Mouse (Mus musculus): ENCODE results near the gene Large1. TPM values are rescaled to one million over a fixed set of nuclear protein-coding genes. Genes with fewer than 3 reads are reported as not detected.

Large1 gene
- total and polyA plus RNA-seq, 3 experiments: not detected

- no peaks in the 10 kb centered on the region for H3K4me1 ChIP-seq (ENCODE audit: control insufficient read depth in 1 of 2, insufficient read depth in 2 of 2)
- no peaks in the 10 kb centered on the region for H3K79me2 ChIP-seq (replicated peaks; ENCODE audit: control insufficient read depth, extremely low read depth, insufficient read depth, poor library complexity, severe bottlenecking)
- no peak overlapping the region for H3K9ac ChIP-seq (ENCODE audit: insufficient read depth, low read depth)
- TF ChIP-seq JUN (IDR thresholded peaks at IDR 0.05; ENCODE audit: insufficient read depth, low read depth, low read length) (no peak), MAX (IDR thresholded peaks at IDR 0.05; ENCODE audit: low read length) (no peak), BHLHE40 (IDR thresholded peaks at IDR 0.05; ENCODE audit: low read depth, low read length) (no peak), MXI1 (IDR thresholded peaks at IDR 0.05; ENCODE audit: low read depth, low read length) (no peak), ZKSCAN1 (IDR thresholded peaks at IDR 0.05; ENCODE audit: borderline replicate concordance, low read depth, low read length) (no peak), POLR2A (IDR thresholded peaks at IDR 0.05; ENCODE audit: low read depth, low read length) (no peak), POLR2AphosphoS2 (IDR thresholded peaks at IDR 0.05; ENCODE audit: low read depth, low read length) (no peak), SMC3 (IDR thresholded peaks at IDR 0.05; ENCODE audit: low read depth, low read length) (no peak)
- H3K9me3 ChIP-seq (replicated peaks; ENCODE audit: low read length): no peaks in the 10 kb centered on the region
- no peak for DNase-seq (ENCODE audit: extremely low read depth)
- H3K4me2 ChIP-seq (ENCODE audit: insufficient read depth, low read depth, poor library complexity, severe bottlenecking): no peak overlapping the region
- no peak overlapping the region for H3K4me3 ChIP-seq (replicated peaks in 1 of 3; ENCODE audit: low read depth in 2 of 3, low read length in 2 of 3, poor library complexity in 1 of 3)
- H3K27ac ChIP-seq (ENCODE audit: insufficient read depth, low read depth): no peak overlapping the region
- H3K27me3 ChIP-seq (replicated peaks): peaks cover 45% of the 10 kb centered on the region
- in situ Hi-C loops (cut with MboI; ENCODE audit: low pct_ligation_motif_present, low pct_unique_long_range_greater_than_20kb, low sequenced_read_pairs): no loop called here
- dilution Hi-C loops (cut with MboI; ENCODE audit: extremely low pct_ligation_motif_present, extremely low pct_unique_long_range_greater_than_20kb, low sequenced_read_pairs): no loop called here
- H3K36me3 ChIP-seq (replicated peaks in 1 of 2; ENCODE audit: control insufficient read depth in 1 of 2, insufficient read depth in 1 of 2, low read length in 1 of 2): no peaks in the 10 kb centered on the region
Observed at GRCm38 (mm10) chr8:72982832-72983231, 370.5 kb downstream of the Large1 start.

GRCm38 (mm10) chr8:72955074-72955473, 398.3 kb downstream of the Large1 start:
- H3K27ac ChIP-seq (ENCODE audit: insufficient read depth, low read depth): no peak overlapping the region
- H3K4me2 ChIP-seq (ENCODE audit: insufficient read depth, low read depth, poor library complexity, severe bottlenecking): no peak overlapping the region
- in situ Hi-C loops (cut with MboI; ENCODE audit: low pct_ligation_motif_present, low pct_unique_long_range_greater_than_20kb, low sequenced_read_pairs) (no loop called here), dilution Hi-C loops (cut with MboI; ENCODE audit: extremely low pct_ligation_motif_present, extremely low pct_unique_long_range_greater_than_20kb, low sequenced_read_pairs) (no loop called here)
- H3K9ac ChIP-seq (ENCODE audit: insufficient read depth, low read depth): no peak overlapping the region
- H3K9me3 ChIP-seq (replicated peaks; ENCODE audit: low read length): no peaks in the 10 kb centered on the region
- no peaks in the 10 kb centered on the region for H3K4me1 ChIP-seq (ENCODE audit: control insufficient read depth in 1 of 2, insufficient read depth in 2 of 2)
- H3K4me3 ChIP-seq (replicated peaks in 1 of 3; ENCODE audit: low read depth in 2 of 3, low read length in 2 of 3, poor library complexity in 1 of 3): no peak overlapping the region
- H3K79me2 ChIP-seq (replicated peaks; ENCODE audit: control insufficient read depth, extremely low read depth, insufficient read depth, poor library complexity, severe bottlenecking): no peaks in the 10 kb centered on the region
- peaks cover 50% of the 10 kb centered on the region for H3K27me3 ChIP-seq (replicated peaks)
- no peaks in the 10 kb centered on the region for H3K36me3 ChIP-seq (replicated peaks in 1 of 2; ENCODE audit: control insufficient read depth in 1 of 2, insufficient read depth in 1 of 2, low read length in 1 of 2)
- TF ChIP-seq EP300 (IDR thresholded peaks at IDR 0.05; ENCODE audit: low read length) (no peak), MXI1 (IDR thresholded peaks at IDR 0.05; ENCODE audit: low read depth, low read length) (no peak), GABPA (IDR thresholded peaks at IDR 0.05; ENCODE audit: insufficient replicate concordance, low read depth, low read length) (no peak), JUN (IDR thresholded peaks at IDR 0.05; ENCODE audit: insufficient read depth, low read depth, low read length) (no peak), BHLHE40 (IDR thresholded peaks at IDR 0.05; ENCODE audit: low read depth, low read length) (no peak), PAX5 (IDR thresholded peaks at IDR 0.05; ENCODE audit: low read length) (no peak), MAX (IDR thresholded peaks at IDR 0.05; ENCODE audit: low read length) (no peak), ZNF384 (IDR thresholded peaks at IDR 0.05; ENCODE audit: low read depth, low read length) (no peak), ZKSCAN1 (IDR thresholded peaks at IDR 0.05; ENCODE audit: borderline replicate concordance, low read depth, low read length) (no peak), KAT2A (IDR thresholded peaks at IDR 0.05; ENCODE audit: insufficient replicate concordance, low read length) (no peak), MAZ (IDR thresholded peaks at IDR 0.05; ENCODE audit: low read depth, low read length) (no peak), JUND (conservative IDR thresholded peaks at IDR 0.05; ENCODE audit: low read depth, low read length) (no peak), POLR2AphosphoS2 (IDR thresholded peaks at IDR 0.05; ENCODE audit: low read depth, low read length) (no peak), E2F4 (IDR thresholded peaks at IDR 0.05; ENCODE audit: insufficient replicate concordance, low read depth, low read length) (no peak), NRF1 (IDR thresholded peaks at IDR 0.05; ENCODE audit: low read depth, low read length) (no peak)
- no peak for DNase-seq (ENCODE audit: extremely low read depth)

All from CH12.LX (cell line).